Mouse (Mus musculus) intestine, postnatal 0 days (tissue): ENCODE data around the gene Slc18a2. TPM values are rescaled to one million over a fixed set of nuclear protein-coding genes. Genes with fewer than 3 reads are reported as not detected.

ENCODE experiments used
- ATAC-seq: fragments of 200-750 bp; cut with Nextera tagmentation; 2 replicates; pipeline ENCODE4 v1.8.0; 2017; ENCODE audit warnings: mild to moderate bottlenecking, moderate TSS enrichment, moderate library complexity
- H3K27ac ChIP-seq: fragments of 300-500 bp; sonication (generic); 2 replicates; pipeline ENCODE4 v1.5.1; 2014; ENCODE audit warnings: mild to moderate bottlenecking, low read depth, low read length, moderate library complexity
- H3K27me3 ChIP-seq: fragments of 300-500 bp; sonication (generic); replicated peaks from 2 replicates; pipeline ENCODE4 v1.6.1; 2014; ENCODE audit warnings: low read length, mixed read lengths; ENCODE audit not compliant: control insufficient read depth, insufficient read depth
- H3K36me3 ChIP-seq: fragments of 300-500 bp; sonication (generic); 2 replicates; pipeline ENCODE4 v1.6.1; 2014; ENCODE audit warnings: mild to moderate bottlenecking, moderate library complexity; ENCODE audit not compliant: control insufficient read depth, insufficient read depth
- H3K4me1 ChIP-seq: fragments of 300-500 bp; sonication (generic); replicated peaks from 2 replicates; pipeline ENCODE4 v1.6.1; 2014; ENCODE audit warnings: antibody characterized with exemption, low read length, mixed read lengths; ENCODE audit not compliant: control insufficient read depth, insufficient read depth
- H3K4me2 ChIP-seq: fragments of 300-500 bp; sonication (generic); replicated peaks from 2 replicates; pipeline ENCODE4 v1.6.1; 2014; ENCODE audit warnings: low read depth, mild to moderate bottlenecking, moderate library complexity
- H3K4me3 ChIP-seq: fragments of 300-500 bp; sonication (generic); 2 replicates; pipeline ENCODE4 v1.5.1; 2014; ENCODE audit warnings: low read depth, low read length
- H3K9ac ChIP-seq: fragments of 300-500 bp; sonication (generic); 2 replicates; pipeline ENCODE4 v1.6.1; 2014; ENCODE audit warnings: mild to moderate bottlenecking, low read depth, low read length
- H3K9me3 ChIP-seq: fragments of 300-500 bp; sonication (generic); 2 replicates; pipeline ENCODE4 v1.6.1; 2016; ENCODE audit warnings: mixed run types; ENCODE audit not compliant: control insufficient read depth
- CTCF ChIP-seq: sonication (generic); IDR thresholded peaks from 2 replicates; pipeline ENCODE4 v1.5.1; 2016; ENCODE audit warnings: low read depth, mild to moderate bottlenecking, control low read depth, antibody characterized with exemption, moderate library complexity
- WGBS: fragments of 180-500 bp; shearing (Covaris S2); extraction: QIAGEN DNeasy Blood & Tissue Kit; methylation state at CpG from one replicate; pipeline ENCODE4 v1.1.7; 2014; 5-methylcytosine and 5-hydroxymethylcytosine counted together
- polyA plus RNA-seq: library from polyadenylated mRNA; unstranded; fragments of >200 nt; fragmentation: Nextera tagmentation; extraction: Ambion mirVana; gene quantifications from 2 replicates; pipeline ENCODE4 v1.2.1, GENCODE M21; 2015

The Slc18a2 gene
- polyA plus RNA-seq, 1 experiment from 2014 or later: 3.3 TPM

- Histone ChIP-seq H3K9me3 (no peaks in the 10 kb centered on the region), H3K27me3 (no peaks in the 10 kb centered on the region), H3K36me3 (no peaks in the 10 kb centered on the region), H3K9ac (no peak overlapping the region), H3K27ac (no peak overlapping the region), H3K4me2 (no peak overlapping the region), H3K4me3 (no peak overlapping the region), H3K4me1 (no peaks in the 10 kb centered on the region)
- no peak for TF ChIP-seq CTCF
- ATAC-seq: no peak
- 78% methylated on average over 6 of the region's 6 CpGs for WGBS
These were observed 29.1 kb downstream of the Slc18a2 start for GRCm38 (mm10) chr19:59289811-59290210.

GRCm38 (mm10) chr19:59292183-59292839 is 31.6 kb downstream of the Slc18a2 start:
- Histone ChIP-seq H3K4me2 (no peak overlapping the region), H3K27ac (no peak overlapping the region), H3K4me1 (no peaks in the 10 kb centered on the region), H3K36me3 (0 out of 2 replicates have a peak, but pooled peaks cover 4% of the 10 kb centered on the region), H3K4me3 (no peak overlapping the region), H3K27me3 (no peaks in the 10 kb centered on the region), H3K9me3 (no peaks in the 10 kb centered on the region), H3K9ac (no peak overlapping the region)
- no peak for TF ChIP-seq CTCF
- no peak for ATAC-seq
- WGBS: 89% methylated on average over 5 of the region's 5 CpGs

GRCm38 (mm10) chr19:59315308-59315707 is 54.6 kb downstream of the Slc18a2 start:
- no peak overlapping the region for H3K27ac ChIP-seq
- peaks cover 8% of the 10 kb centered on the region; the same call in 1 of the 2 replicates for H3K36me3 ChIP-seq
- no peak overlapping the region for H3K4me3 ChIP-seq
- H3K4me2 ChIP-seq: no peak overlapping the region
- no peaks in the 10 kb centered on the region for H3K27me3 ChIP-seq
- no peaks in the 10 kb centered on the region for H3K9me3 ChIP-seq
- H3K4me1 ChIP-seq: no peaks in the 10 kb centered on the region
- ATAC-seq: no peak
- peak; percentile 25; the same call in 1 of the 2 replicates for TF ChIP-seq CTCF
- H3K9ac ChIP-seq: no peak overlapping the region

DNA sequence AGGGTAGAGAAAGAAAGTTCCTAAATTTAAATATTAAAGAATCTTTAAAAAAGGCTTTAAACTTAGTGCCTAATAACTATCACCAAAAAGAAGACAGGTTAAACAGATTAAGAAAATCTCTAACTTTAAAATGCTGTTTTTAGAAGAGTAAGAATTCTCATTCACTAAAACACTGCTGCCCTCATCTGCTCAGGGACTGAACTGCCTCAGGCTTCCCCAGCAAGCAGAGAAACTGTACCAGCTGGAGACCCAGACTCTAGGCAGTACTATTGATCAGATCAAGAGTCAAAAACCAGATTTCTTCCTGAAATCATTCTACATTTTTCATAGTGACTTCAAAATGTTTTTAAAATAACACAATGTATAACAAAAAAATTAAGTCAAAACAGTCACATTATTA is 55.9 kb downstream of the Slc18a2 start:
- Histone ChIP-seq H3K27ac (no peak overlapping the region), H3K4me2 (no peak overlapping the region), H3K27me3 (no peaks in the 10 kb centered on the region), H3K9me3 (no peaks in the 10 kb centered on the region), H3K4me1 (no peaks in the 10 kb centered on the region), H3K36me3 (peaks cover 5% of the 10 kb centered on the region; the same call in 1 of the 2 replicates), H3K4me3 (no peak overlapping the region), H3K9ac (no peak overlapping the region)
- peak; percentile 67 for TF ChIP-seq CTCF
- ATAC-seq: no peak

GRCm38 (mm10) chr19:59321990-59322389 is 61.3 kb downstream of the Slc18a2 start, which contains the start of gene Rps12-ps3:
Gene Rps12-ps3 (plus strand): TSS chr19:59322290.
- Histone ChIP-seq H3K36me3 (peaks cover under 1% of the 10 kb centered on the region; the same call in 1 of the 2 replicates), H3K4me1 (no peaks in the 10 kb centered on the region), H3K9ac (no peak within 1 kb of the TSS), H3K9me3 (no peaks in the 10 kb centered on the region), H3K27ac (no peak within 1 kb of the TSS), H3K4me3 (no peak within 1 kb of the TSS), H3K4me2 (no peak within 1 kb of the TSS), H3K27me3 (no peaks in the 10 kb centered on the region)
- WGBS: 97% methylated on average over 12 of the region's 14 CpGs
- TF ChIP-seq CTCF: no peak
- no peak for ATAC-seq

GRCm38 (mm10) chr19:59330816-59331225 is 70.1 kb downstream of the Slc18a2 start:
- Histone ChIP-seq H3K4me1 (no peaks in the 10 kb centered on the region), H3K27me3 (no peaks in the 10 kb centered on the region), H3K4me3 (no peak overlapping the region), H3K27ac (no peak overlapping the region), H3K9me3 (no peaks in the 10 kb centered on the region), H3K36me3 (0 out of 2 replicates have a peak, but pooled peaks cover 3% of the 10 kb centered on the region), H3K9ac (no peak overlapping the region), H3K4me2 (no peak overlapping the region)
- no peak for TF ChIP-seq CTCF
- no peak for ATAC-seq
